Comparison of ENCODE assay signal across 14 mouse cellular contexts in genomic region chr13:35807016-35807415, GRCm38 (mm10).
DNase-seq lines count a peak whose midpoint lies in the region; ATAC-seq and TF ChIP-seq lines count a peak whose summit lies in the region.
"Had no signal": no experiment of that assay in that cellular context is flagged by ENCODE, and none has a peak within 500 bp of the region (broad histone marks: within the 10 kb centered on the region; RNA-seq: fewer than 3 reads in every experiment).

No protein-coding gene starts in this region.

- no peaks in the 10 kb centered on the region for H3K27me3 ChIP-seq in hindbrain, postnatal 0 days (ENCODE audit: insufficient read depth, low read length)
- H3K27me3 ChIP-seq in hindbrain, embryonic 13.5 days: no peaks in the 10 kb centered on the region
- H3K27me3 ChIP-seq: limb, embryonic 13.5 days had no signal

- H3K27ac ChIP-seq in hindbrain, postnatal 0 days: no peak overlapping the region
- H3K27ac ChIP-seq in hindbrain, embryonic 13.5 days: no peak overlapping the region
- H3K27ac ChIP-seq in ES-E14 (ENCODE audit: insufficient read depth, low read depth, low read length, poor library complexity, severe bottlenecking): no peak overlapping the region

- H3K4me2 ChIP-seq in hindbrain, postnatal 0 days (ENCODE audit: low read depth, low read length): no peak overlapping the region
- H3K4me2 ChIP-seq in hindbrain, embryonic 13.5 days: no peak overlapping the region
- H3K4me2 ChIP-seq: limb, embryonic 13.5 days had no signal

- in situ Hi-C loops in ES-E14 (cut with MboI; ENCODE audit: low sequenced_read_pairs in 2 of 2, unreplicated experiment in 2 of 2): no loop called here

- H3K4me3 ChIP-seq in hindbrain, postnatal 0 days (ENCODE audit: low read length): no peak overlapping the region
- H3K4me3 ChIP-seq in hindbrain, embryonic 13.5 days: no peak overlapping the region
- no peak overlapping the region for H3K4me3 ChIP-seq in ES-E14 (ENCODE audit: insufficient read depth in 1 of 2, low read depth in 1 of 2, low read length in 2 of 2, poor library complexity in 1 of 2, severe bottlenecking in 1 of 2)
- H3K4me3 ChIP-seq: limb, embryonic 13.5 days had no signal

- no peak for DNase-seq in hindbrain, postnatal 0 days (ENCODE audit: low spot score)
- DNase-seq in A20 (ENCODE audit: low read depth, low spot score) (peak; percentile 90), ES-E14 (ENCODE audit: low read depth, low spot score) (peak; percentile 51)
- DNase-seq in testis, postnatal 14 days (ENCODE audit: low spot score): no peak
- no peak for DNase-seq in retina, postnatal 1 day
- DNase-seq in cerebellum, postnatal 25 days: no peak
- DNase-seq: adrenal gland, adult 2 months; gastrocnemius, postnatal 14 days; heart, postnatal 14 days; kidney, adult 8-10 months; right cerebral cortex, postnatal 4 days had no signal

- WGBS in hindbrain, postnatal 0 days: 94% methylated on average over 7 of the region's 7 CpGs
- WGBS in hindbrain, embryonic 13.5 days: 95% methylated on average over 7 of the region's 7 CpGs

- peaks cover 11% of the 10 kb centered on the region for H3K4me1 ChIP-seq in hindbrain, postnatal 0 days (ENCODE audit: insufficient read depth, low read length)
- H3K4me1 ChIP-seq in hindbrain, embryonic 13.5 days (replicated peaks): peaks cover 19% of the 10 kb centered on the region
- H3K4me1 ChIP-seq in ES-E14 (ENCODE audit: control insufficient read depth in 2 of 2, insufficient read depth in 2 of 2, low read length in 2 of 2, poor library complexity in 1 of 2): peaks cover 5 to 14% of the 10 kb centered on the region in 2 experiments; a peak in 3 of 4 replicates

- no peak overlapping the region for H3K9ac ChIP-seq in hindbrain, postnatal 0 days (replicated peaks; ENCODE audit: low read length)
- no peak overlapping the region for H3K9ac ChIP-seq in hindbrain, embryonic 13.5 days
- H3K9ac ChIP-seq in ES-E14 (ENCODE audit: insufficient read depth, low read depth, low read length, poor library complexity, severe bottlenecking): no peak overlapping the region
- H3K9ac ChIP-seq: limb, embryonic 13.5 days had no signal

- TF ChIP-seq CTCF in hindbrain, postnatal 0 days (IDR thresholded peaks at IDR 0.05; ENCODE audit: low read depth): peak; percentile 43

- no peaks in the 10 kb centered on the region for H3K36me3 ChIP-seq in hindbrain, postnatal 0 days (ENCODE audit: insufficient read depth, low read length)
- H3K36me3 ChIP-seq in hindbrain, embryonic 13.5 days: no peaks in the 10 kb centered on the region
- H3K36me3 ChIP-seq in ES-E14 (ENCODE audit: control insufficient read depth, insufficient read depth, low read length, poor library complexity, severe bottlenecking): no peaks in the 10 kb centered on the region; the same call in 1 of the 2 replicates

- ATAC-seq in hindbrain, postnatal 0 days: no peak
- no peak for ATAC-seq in hindbrain, embryonic 13.5 days (ENCODE audit: low FRiP score)
- peak; percentile 33; the same call in 1 of the 2 replicates for ATAC-seq in granulocyte monocyte progenitor cell, adult 5-6 weeks (replicated peaks; ENCODE audit: poor library complexity, severe bottlenecking)

- H3K9me3 ChIP-seq in hindbrain, postnatal 0 days (ENCODE audit: low read length): no peaks in the 10 kb centered on the region
- peaks cover 3% of the 10 kb centered on the region; the same call in 1 of the 2 replicates for H3K9me3 ChIP-seq in hindbrain, embryonic 13.5 days
- no peaks in the 10 kb centered on the region for H3K9me3 ChIP-seq in ES-E14 (ENCODE audit: control insufficient read depth, insufficient read depth, low read depth, low read length)
- H3K9me3 ChIP-seq: limb, embryonic 13.5 days had no signal

TF ChIP-seq in ES-E14, 5 proteins besides CTCF, POLR2A, EP300 and RAD21:
- TF ChIP-seq HCFC1 (IDR thresholded peaks at IDR 0.05; ENCODE audit: borderline replicate concordance, insufficient read depth, low read length): no peak
- no peak for TF ChIP-seq ZC3H11A (IDR thresholded peaks at IDR 0.05; ENCODE audit: borderline replicate concordance, low read depth, low read length)
- TF ChIP-seq CHD2 (IDR thresholded peaks at IDR 0.05; ENCODE audit: low read depth, low read length): no peak
- TF ChIP-seq MAFK (IDR thresholded peaks at IDR 0.05; ENCODE audit: insufficient read depth, low read depth, low read length): no peak
- no peak for TF ChIP-seq ZNF384 (IDR thresholded peaks at IDR 0.05; ENCODE audit: low read depth, low read length)
TF ChIP-seq in ES-E14: peak in this region for 0.

Comparison
In these comparisons a context has a peak if more than half of its experiments do, and no peak if none do; other contexts are left out.
1. DNase-seq: peak in A20 (single experiment) and ES-E14 (single experiment); none in hindbrain, postnatal 0 days (single experiment), testis, postnatal 14 days (single experiment), retina, postnatal 1 day (single experiment) and cerebellum, postnatal 25 days (0 of 2).